Mouse (Mus musculus) left cerebral cortex, postnatal 25 days (tissue): ENCODE measurements around the gene Angptl4. TPM values are rescaled to one million over a fixed set of nuclear protein-coding genes. Genes with fewer than 3 reads are reported as not detected.
"Not testable (repeated sequence)": the region's sequence is repeated elsewhere in the genome, so short reads cannot be mapped to it uniquely, and the experiment has no call there.

Experiments used
- DNase-seq, 2 experiments: peaks; one replicate each; pipeline ENCODE4 v3.0.0; 2022; ENCODE audit warnings: low spot score in 2 of 2, mixed read lengths in 1 of 2
- intact Hi-C: fragments of 180-260 bp; cut with DNase I; formaldehyde crosslinking; loops from one replicate; pipeline ENCODE4 v1.15.1; 2025
- total RNA-seq, 2 experiments: library from RNA; stranded (reverse); gene quantifications; 2 replicates each; pipeline ENCODE4 v1.2.3; 2021

Angptl4 gene
- total RNA-seq, 2 experiments from 2014 or later: 3.9 to 4.1 TPM

- DNase-seq: peak; percentile 100
- intact Hi-C loops: loop anchor here (2.0 kb wide), 1 partner anchor 18 kb away; no protein-coding TSS in a partner anchor
These were observed 21.1 kb downstream of the Angptl4 start, which contains the start of gene Rab11b for GRCm38 (mm10) chr17:33760255-33761165. Gene Rab11b (minus strand): TSS chr17:33760530.

- peak; percentile 84 to 91 for DNase-seq
- intact Hi-C loops: loop anchor here (2.0 kb wide), 1 partner anchor 19 kb away; no protein-coding TSS in a partner anchor
These were observed 21.8 kb downstream of the Angptl4 start for GRCm38 (mm10) chr17:33759767-33760254.

DNA sequence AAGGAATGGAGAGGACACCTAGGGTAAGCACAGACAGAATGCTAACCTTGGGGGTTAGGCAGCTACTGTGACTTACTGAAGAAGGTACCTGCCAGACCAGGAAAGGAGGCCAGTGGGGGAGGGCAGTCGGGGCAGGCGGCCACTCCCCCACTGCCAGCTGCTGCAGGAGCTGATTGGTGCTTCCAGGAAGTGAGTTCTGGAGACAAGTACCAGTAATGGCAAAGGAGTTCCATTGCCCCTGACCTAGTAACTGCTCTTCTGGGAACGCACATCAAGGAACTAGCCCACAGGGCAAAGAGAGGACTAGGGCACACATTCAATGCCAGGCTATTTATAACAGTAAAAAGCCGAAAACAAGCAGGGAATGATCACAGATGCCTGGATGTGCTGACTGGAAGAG lies 24.4 kb downstream of the Angptl4 start:
- intact Hi-C loops: no loop called here

GRCm38 (mm10) chr17:33756108-33756790 lies 25.4 kb downstream of the Angptl4 start:
- no peak for DNase-seq
- intact Hi-C loops: no loop called here

More for the DNA sequence above, 24.4 kb downstream of the Angptl4 start:
- DNase-seq: no peak

DNA sequence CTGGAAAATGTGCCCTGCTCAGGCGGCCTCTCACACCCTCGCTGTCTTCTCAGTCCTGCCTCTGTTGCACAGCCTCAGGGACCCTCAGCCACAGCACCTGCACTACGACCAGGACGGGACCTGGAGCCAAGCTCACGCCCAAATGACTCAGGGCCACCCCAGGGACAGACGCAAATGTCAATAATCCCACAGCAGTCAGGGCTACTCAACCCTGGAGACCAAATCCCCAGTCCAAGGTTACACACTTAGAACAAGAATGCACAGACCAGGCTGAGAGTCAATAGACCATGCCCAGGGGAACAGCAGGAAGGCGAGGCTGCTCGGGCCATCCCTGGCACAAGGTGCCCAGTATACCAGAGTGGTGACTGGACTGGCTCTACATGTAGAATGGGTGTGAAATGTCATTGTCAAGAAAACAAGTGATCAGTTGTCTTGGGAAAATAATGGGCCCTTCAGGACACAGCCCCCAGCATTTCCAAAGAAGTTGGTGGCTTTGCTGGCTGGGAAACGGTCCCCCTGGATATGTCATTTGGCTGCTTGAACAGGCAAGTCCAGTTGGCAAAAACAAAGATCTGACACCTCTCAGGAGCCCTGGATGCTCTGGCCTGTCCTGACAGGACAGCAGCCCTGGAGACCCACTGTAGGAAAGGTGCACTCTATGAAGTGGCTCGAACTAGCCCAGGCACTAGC lies 26.1 kb downstream of the Angptl4 start:
- no peak for DNase-seq
- intact Hi-C loops: no loop called here

- intact Hi-C loops: loop anchor here (5.0 kb wide), 1 partner anchor 48 kb away; no protein-coding TSS in a partner anchor
- DNase-seq: no peak
These were observed 27.0 kb downstream of the Angptl4 start for GRCm38 (mm10) chr17:33754656-33755055.

- DNase-seq: no peak
- intact Hi-C loops: loop anchor here (5.0 kb wide), 1 partner anchor 50 kb away; no protein-coding TSS in a partner anchor
These were observed 29.3 kb downstream of the Angptl4 start for GRCm38 (mm10) chr17:33752297-33752696.

GRCm38 (mm10) chr17:33751181-33751580 lies 30.4 kb downstream of the Angptl4 start:
- no peak for DNase-seq
- intact Hi-C loops: loop anchor here (5.0 kb wide), 1 partner anchor 51 kb away; no protein-coding TSS in a partner anchor

- no peak for DNase-seq
- intact Hi-C loops: no loop called here
These were observed 32.2 kb downstream of the Angptl4 start for GRCm38 (mm10) chr17:33749451-33749850.

GRCm38 (mm10) chr17:33746011-33746410 lies 35.6 kb downstream of the Angptl4 start:
- no peak for DNase-seq
- intact Hi-C loops: no loop called here

- intact Hi-C loops: no loop called here
These were observed 36.8 kb downstream of the Angptl4 start for GRCm38 (mm10) chr17:33744686-33745384.

GRCm38 (mm10) chr17:33742420-33742819 lies 39.2 kb downstream of the Angptl4 start:
- no peak for DNase-seq

More at GRCm38 (mm10) chr17:33744686-33745384, 36.8 kb downstream of the Angptl4 start:
- DNase-seq: no peak

GRCm38 (mm10) chr17:33733526-33733925 lies 48.1 kb downstream of the Angptl4 start:
- DNase-seq, intact Hi-C loops: not testable (repeated sequence)

More at GRCm38 (mm10) chr17:33742420-33742819, 39.2 kb downstream of the Angptl4 start:
- intact Hi-C loops: no loop called here

DNA sequence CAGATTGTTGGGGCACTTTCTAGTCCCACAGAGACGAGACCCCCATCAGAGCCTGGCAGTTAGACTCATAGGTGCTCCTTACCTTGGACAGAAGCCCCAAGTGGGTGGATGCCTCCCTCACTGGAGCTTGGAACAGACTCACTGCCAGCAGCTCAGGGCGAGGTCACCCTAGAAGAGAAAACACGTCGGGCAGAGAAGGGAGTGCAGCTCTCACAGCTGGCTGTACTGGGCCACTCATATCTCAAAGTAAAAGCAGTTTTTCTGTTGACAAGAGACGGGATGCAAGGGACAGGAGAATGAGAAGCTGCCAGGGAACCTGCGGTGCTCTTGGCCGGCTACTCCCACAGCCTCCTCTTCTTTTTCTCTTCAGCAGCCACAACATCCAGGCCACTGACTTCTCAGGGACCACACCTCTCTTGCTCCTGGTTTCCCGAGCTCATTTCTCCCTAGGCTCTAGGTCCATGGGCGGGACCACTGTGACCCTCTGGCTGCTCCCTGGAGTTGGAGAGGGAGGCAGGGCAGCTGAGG lies 49.0 kb downstream of the Angptl4 start:
- DNase-seq, intact Hi-C loops: not testable (repeated sequence)

GRCm38 (mm10) chr17:33729215-33729614 lies 52.4 kb downstream of the Angptl4 start:
- peak in 1 of 2 experiments; percentile 13 for DNase-seq
- intact Hi-C loops: loop anchor here (5.0 kb wide), 1 partner anchor 73 kb away; no protein-coding TSS in a partner anchor

DNA sequence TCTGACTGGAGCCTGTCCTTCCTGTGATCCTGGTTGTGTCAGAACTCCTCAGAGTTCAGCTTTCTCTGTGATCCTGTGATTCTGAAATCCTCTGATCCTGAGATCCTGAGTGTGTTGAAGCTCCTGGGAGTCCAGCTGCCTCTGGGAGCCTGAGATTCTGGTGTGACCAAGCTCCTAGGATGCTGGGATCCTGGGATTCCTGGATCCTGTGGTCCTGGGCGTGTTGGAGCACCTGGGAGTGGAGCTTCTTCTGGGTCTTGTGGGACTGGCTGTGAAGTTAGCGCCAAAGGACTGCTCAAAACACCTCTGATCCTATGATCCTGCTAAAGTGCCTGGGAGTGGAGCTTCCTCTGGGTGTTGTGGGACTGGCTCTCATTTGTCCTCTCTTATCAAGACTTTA lies 53.2 kb downstream of the Angptl4 start:
- intact Hi-C loops: loop anchor here (5.0 kb wide), 1 partner anchor 74 kb away; no protein-coding TSS in a partner anchor
- DNase-seq: no peak
